Mouse (Mus musculus) stomach, postnatal 0 days (tissue): ENCODE results near the gene Nos3. TPM values are rescaled to one million over a fixed set of nuclear protein-coding genes. Genes with fewer than 3 reads are reported as not detected.

ENCODE experiments used
- ATAC-seq: fragments of 200-750 bp; cut with Nextera tagmentation; 2 replicates; pipeline ENCODE4 v1.8.0; 2017; ENCODE audit not compliant: low FRiP score, low TSS enrichment
- DNase-seq: peaks from one replicate; pipeline ENCODE4 v3.0.0-alpha.2; 2016; ENCODE audit warnings: low spot score
- H3K27ac ChIP-seq: fragments of 300-500 bp; sonication (generic); replicated peaks from 2 replicates; pipeline ENCODE4 v1.5.1; 2014; ENCODE audit warnings: mild to moderate bottlenecking, control low read depth
- H3K27me3 ChIP-seq: fragments of 300-500 bp; sonication (generic); 2 replicates; pipeline ENCODE4 v1.6.1; 2014; ENCODE audit warnings: low read length; ENCODE audit not compliant: control insufficient read depth, insufficient read depth
- H3K36me3 ChIP-seq: fragments of 300-500 bp; sonication (generic); 2 replicates; pipeline ENCODE4 v1.6.1; 2014; ENCODE audit warnings: low read length, mixed read lengths; ENCODE audit not compliant: control insufficient read depth, insufficient read depth
- H3K4me1 ChIP-seq: fragments of 300-500 bp; sonication (generic); replicated peaks from 2 replicates; pipeline ENCODE4 v1.6.1; 2014; ENCODE audit warnings: antibody characterized with exemption; ENCODE audit not compliant: control insufficient read depth, insufficient read depth
- H3K4me2 ChIP-seq: fragments of 300-500 bp; sonication (generic); replicated peaks from 2 replicates; pipeline ENCODE4 v1.6.1; 2014; ENCODE audit warnings: low read depth, mild to moderate bottlenecking, control low read depth, moderate library complexity
- H3K4me3 ChIP-seq: fragments of 300-500 bp; sonication (generic); 2 replicates; pipeline ENCODE4 v1.5.1; 2014; ENCODE audit warnings: low read depth, low read length, control low read depth
- H3K9ac ChIP-seq: fragments of 300-500 bp; sonication (generic); 2 replicates; pipeline ENCODE4 v1.6.1; 2014; ENCODE audit warnings: mild to moderate bottlenecking, low read length, control low read depth, mixed read lengths
- H3K9me3 ChIP-seq: fragments of 300-500 bp; sonication (generic); 2 replicates; pipeline ENCODE4 v1.6.1; 2016; ENCODE audit warnings: low read length; ENCODE audit not compliant: control insufficient read depth
- CTCF ChIP-seq: IDR thresholded peaks from 2 replicates; pipeline ENCODE4 v1.5.1; 2016; ENCODE audit warnings: antibody characterized with exemption, low read depth, mild to moderate bottlenecking, moderate library complexity
- EP300 ChIP-seq: optimal IDR thresholded peaks from 2 replicates; pipeline ENCODE3; 2016; ENCODE audit warnings: antibody characterized with exemption
- WGBS: fragments of 180-500 bp; shearing (Covaris S2); extraction: QIAGEN DNeasy Blood & Tissue Kit; methylation state at CpG from one replicate; pipeline ENCODE4 v1.1.7; 2014; 5-methylcytosine and 5-hydroxymethylcytosine counted together
- polyA plus RNA-seq: library from polyadenylated mRNA; unstranded; fragments of >200 nt; fragmentation: Nextera tagmentation; extraction: Ambion mirVana; gene quantifications from 2 replicates; pipeline ENCODE4 v1.2.1, GENCODE M21; 2015

Gene Nos3
- polyA plus RNA-seq, 1 experiment from 2014 or later = 3.2 TPM

DNA sequence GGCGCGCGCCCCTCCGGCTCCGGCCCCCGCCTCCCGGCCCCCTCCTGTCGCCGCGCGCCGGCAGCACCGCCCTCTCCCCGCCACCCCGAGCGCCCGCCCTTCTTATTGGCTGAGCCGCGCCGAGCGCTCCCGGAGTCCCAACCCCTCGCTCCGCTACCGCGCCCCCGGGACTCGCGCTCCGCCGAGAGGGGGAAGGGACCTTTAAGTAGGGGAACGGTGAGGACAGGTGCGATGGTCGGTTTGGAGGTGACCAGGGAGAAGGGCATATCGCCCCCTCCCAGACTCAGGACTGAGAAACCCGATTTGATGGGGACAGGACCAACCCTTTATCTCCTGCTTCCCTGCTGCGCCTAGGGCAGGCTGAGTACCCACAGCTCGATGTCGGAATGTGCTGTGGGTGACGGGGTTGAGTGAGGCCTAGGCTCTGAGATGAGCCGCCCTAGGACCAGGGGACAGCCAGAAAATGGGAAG lies 12.9 kb upstream of the Nos3 start:
- H3K9me3 ChIP-seq = no peaks in the 10 kb centered on the region
- peaks cover 4% of the 10 kb centered on the region for H3K4me1 ChIP-seq
- WGBS = 1% methylated on average over 23 of the region's 41 CpGs

DNA sequence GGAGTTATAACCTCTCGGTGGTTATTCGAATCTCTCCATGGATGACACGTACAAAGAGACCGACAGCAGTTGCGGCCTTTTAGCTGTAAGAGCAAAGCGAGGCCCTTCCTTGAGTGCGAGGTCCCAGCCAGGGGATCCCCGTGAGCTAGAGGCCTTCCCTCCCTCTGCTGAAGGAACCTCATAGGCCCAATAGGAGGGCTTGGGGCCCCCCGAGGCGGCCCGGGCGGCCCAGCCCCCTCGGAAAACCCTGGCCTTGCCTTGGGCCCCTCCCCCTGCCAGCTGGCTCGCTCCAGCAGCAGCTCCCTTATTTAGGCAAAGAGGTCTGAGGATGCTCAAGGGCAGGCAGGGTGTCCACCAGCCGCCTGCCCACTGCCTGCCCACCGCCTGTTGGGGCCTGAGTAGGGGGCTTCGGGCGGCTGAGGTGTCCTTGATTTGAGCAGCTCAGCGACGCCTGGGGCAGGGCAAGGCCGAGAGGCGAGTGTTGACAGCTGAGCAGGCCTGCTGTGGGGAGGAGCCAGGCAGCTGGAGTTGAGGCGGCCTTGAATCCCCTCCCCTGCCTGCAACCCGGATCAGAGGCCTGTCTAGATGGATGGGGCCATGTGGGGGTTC lies 12.3 kb upstream of the Nos3 start:
- Histone ChIP-seq H3K9me3 (no peaks in the 10 kb centered on the region), H3K9ac (peak overlapping the region; percentile 53), H3K36me3 (no peaks in the 10 kb centered on the region), H3K27me3 (no peaks in the 10 kb centered on the region; the same call in 1 of the 2 replicates), H3K4me2 (peak overlapping the region; percentile 84), H3K4me1 (peaks cover 4% of the 10 kb centered on the region), H3K4me3 (peak overlapping the region; percentile 67), H3K27ac (peak overlapping the region; percentile 92)
- 4% methylated on average over 24 of the region's 24 CpGs for WGBS
- no peak for TF ChIP-seq CTCF
- TF ChIP-seq EP300 = peak; percentile 45
- DNase-seq = peak; percentile 47
- ATAC-seq = peak; percentile 61; the same call in 1 of the 2 replicates

More for the DNA sequence above, 12.9 kb upstream of the Nos3 start:
- Histone ChIP-seq H3K36me3 (no peaks in the 10 kb centered on the region), H3K9ac (peak overlapping the region; percentile 71), H3K27ac (peak overlapping the region; percentile 92), H3K27me3 (no peaks in the 10 kb centered on the region; the same call in 1 of the 2 replicates), H3K4me3 (peak overlapping the region; percentile 67), H3K4me2 (peak overlapping the region; percentile 84)
- peak; percentile 75 for DNase-seq
- ATAC-seq = peak; percentile 76
- 0 out of 2 replicates have a peak, but pooled peaks have one; percentile 2 for TF ChIP-seq CTCF
- TF ChIP-seq EP300 = no peak

DNA sequence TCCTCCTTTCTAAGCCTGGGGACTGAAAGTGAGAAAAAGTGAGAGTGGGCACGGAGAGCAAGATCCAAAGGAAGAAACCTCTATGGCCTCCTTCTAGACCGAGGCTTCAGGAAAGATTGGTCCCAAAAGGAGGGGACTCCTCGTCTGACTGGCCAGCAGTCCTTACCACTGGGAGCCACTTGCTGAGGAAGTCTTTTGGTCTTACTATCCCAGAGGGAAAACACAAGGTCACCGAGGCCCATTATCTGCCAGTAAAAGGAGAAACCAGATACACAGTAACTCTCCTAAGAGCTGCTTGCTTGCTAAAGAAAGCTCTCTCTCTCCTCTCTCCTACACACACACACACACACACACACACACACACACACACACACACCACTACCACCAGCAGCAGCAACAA lies 11.3 kb upstream of the Nos3 start:
- H3K36me3 ChIP-seq = no peaks in the 10 kb centered on the region
- 40% methylated on average over 4 of the region's 4 CpGs for WGBS
- no peak overlapping the region for H3K4me3 ChIP-seq
- no peak for ATAC-seq
- H3K4me2 ChIP-seq = no peak overlapping the region
- no peak for DNase-seq
- H3K9me3 ChIP-seq = no peaks in the 10 kb centered on the region
- H3K27ac ChIP-seq = peak overlapping the region; percentile 92; the same call in 1 of the 2 replicates
- H3K4me1 ChIP-seq = peaks cover 4% of the 10 kb centered on the region; the same call in 1 of the 2 replicates
- TF ChIP-seq CTCF (no peak), EP300 (no peak)
- no peak overlapping the region for H3K9ac ChIP-seq
- no peaks in the 10 kb centered on the region; the same call in 1 of the 2 replicates for H3K27me3 ChIP-seq

DNA sequence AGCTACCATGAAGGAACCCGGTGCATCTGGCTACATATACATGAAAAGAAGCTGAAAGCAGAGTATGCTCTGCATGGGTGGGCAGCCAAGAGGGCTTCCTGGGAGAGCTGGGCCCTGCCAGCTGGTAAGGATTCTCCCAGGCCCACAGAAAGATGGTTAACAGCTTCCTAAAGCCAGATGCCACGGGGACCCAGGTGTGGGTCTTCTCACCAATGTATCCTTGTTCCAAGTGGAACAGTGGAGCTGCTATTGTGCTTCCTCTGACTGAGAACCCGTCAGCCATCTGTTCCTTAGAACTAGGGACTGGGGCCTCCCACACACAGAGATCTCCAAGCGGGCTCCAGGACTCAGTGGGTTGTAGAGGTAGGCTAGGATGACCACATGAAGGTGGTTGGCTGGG lies 7.8 kb upstream of the Nos3 start:
- H3K27me3 ChIP-seq = no peaks in the 10 kb centered on the region
- no peaks in the 10 kb centered on the region for H3K9me3 ChIP-seq
- DNase-seq (no peak), ATAC-seq (no peak)
- H3K27ac ChIP-seq = no peak overlapping the region
- no peaks in the 10 kb centered on the region for H3K36me3 ChIP-seq
- no peaks in the 10 kb centered on the region for H3K4me1 ChIP-seq
- no peak for TF ChIP-seq EP300
- no peak for TF ChIP-seq CTCF
- H3K4me2 ChIP-seq = no peak overlapping the region
- no peak overlapping the region for H3K4me3 ChIP-seq
- no peak overlapping the region for H3K9ac ChIP-seq
- WGBS = 46% methylated on average over 4 of the region's 4 CpGs

DNA sequence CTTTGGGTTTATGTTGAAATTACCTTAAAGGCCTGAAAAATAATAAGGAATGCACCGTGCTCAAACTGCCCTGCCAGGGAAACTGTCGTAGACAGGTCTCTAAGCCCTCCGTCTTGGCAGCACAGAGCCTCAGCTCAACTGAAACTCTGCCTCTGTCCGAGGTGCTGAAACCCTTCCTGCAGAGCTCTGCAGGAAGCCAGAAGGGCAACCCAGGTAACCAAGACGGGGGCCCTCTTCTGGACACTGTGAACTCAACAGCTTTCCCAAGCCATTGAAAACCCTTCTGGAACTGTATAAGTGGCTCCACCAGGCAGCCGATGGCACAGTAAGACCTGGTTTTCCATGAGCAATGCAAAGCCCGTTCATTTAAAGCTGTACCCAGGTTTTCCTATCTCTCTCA lies 7.1 kb upstream of the Nos3 start:
- DNase-seq = peak; percentile 92
- no peaks in the 10 kb centered on the region for H3K27me3 ChIP-seq

DNA sequence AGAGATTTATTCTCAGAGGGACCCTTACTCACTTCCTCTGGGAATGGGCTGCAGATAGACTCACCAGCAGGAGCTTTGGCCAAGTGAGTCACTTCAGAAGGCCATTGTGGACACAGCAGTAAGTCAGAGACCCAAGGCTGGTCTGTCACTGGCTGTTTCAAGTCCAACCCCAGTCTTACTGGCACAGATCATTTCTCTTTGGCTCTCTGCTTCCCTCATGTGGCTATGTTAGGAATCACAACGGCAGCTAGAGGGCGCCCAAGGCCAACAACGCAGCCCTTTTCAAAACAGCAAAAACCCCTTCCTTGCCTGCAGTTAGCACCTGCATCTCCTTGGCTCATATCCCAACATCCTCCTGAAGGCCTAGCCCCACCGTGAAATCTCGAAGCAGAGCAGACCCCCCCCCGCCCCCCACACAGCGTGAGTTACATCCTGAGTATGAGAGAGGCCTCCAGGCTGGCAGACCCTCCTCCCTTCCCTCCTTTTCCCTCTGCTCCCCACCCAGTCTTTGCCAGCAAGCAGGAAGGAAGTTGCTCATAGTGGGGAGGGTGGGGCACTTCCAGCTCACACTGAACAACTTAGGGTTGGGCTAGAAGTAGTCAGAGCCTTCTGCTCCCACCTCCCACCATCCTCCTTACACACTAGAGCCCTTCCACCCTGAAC lies 3.7 kb upstream of the Nos3 start:
- no peaks in the 10 kb centered on the region for H3K9me3 ChIP-seq
- no peaks in the 10 kb centered on the region for H3K27me3 ChIP-seq
- ATAC-seq (peak; percentile 84), DNase-seq (peak; percentile 82)
- no peak overlapping the region for H3K4me3 ChIP-seq
- 2% methylated on average over 7 of the region's 7 CpGs for WGBS
- H3K27ac ChIP-seq = no peak overlapping the region
- no peak overlapping the region for H3K9ac ChIP-seq
- H3K4me2 ChIP-seq = no peak overlapping the region
- no peaks in the 10 kb centered on the region for H3K4me1 ChIP-seq
- no peaks in the 10 kb centered on the region for H3K36me3 ChIP-seq
- TF ChIP-seq EP300 (no peak), CTCF (peak; percentile 100)

More for the DNA sequence above, 7.1 kb upstream of the Nos3 start:
- TF ChIP-seq CTCF (peak; percentile 82), EP300 (no peak)
- H3K9me3 ChIP-seq = no peaks in the 10 kb centered on the region
- no peak overlapping the region for H3K4me2 ChIP-seq
- H3K4me3 ChIP-seq = no peak overlapping the region
- no peak overlapping the region for H3K9ac ChIP-seq
- no peak overlapping the region for H3K27ac ChIP-seq
- peak; percentile 70 for ATAC-seq
- 10% methylated on average over 7 of the region's 7 CpGs for WGBS
- H3K4me1 ChIP-seq = no peaks in the 10 kb centered on the region
- H3K36me3 ChIP-seq = no peaks in the 10 kb centered on the region
